Mouse (Mus musculus) gastrocnemius, adult 8-10 months (tissue): ENCODE measurements around the gene Snai1. TPM values are rescaled to one million over a fixed set of nuclear protein-coding genes. Genes with fewer than 3 reads are reported as not detected.
A peak's percentile ranks its signal among the peaks of the same experiment; 100 is the strongest.

Experiments used
- DNase-seq, 2 experiments: peaks; one replicate each; pipeline ENCODE4 v3.0.0; 2022; ENCODE audit warnings: low spot score in 2 of 2
- total RNA-seq, 4 experiments: library from RNA; stranded (reverse); gene quantifications; 2 replicates each; pipeline ENCODE4 v1.2.4; 2022

The Snai1 gene
- under 1 TPM; 0.24 to 0.94 (median 0.65) TPM for total RNA-seq

DNA sequence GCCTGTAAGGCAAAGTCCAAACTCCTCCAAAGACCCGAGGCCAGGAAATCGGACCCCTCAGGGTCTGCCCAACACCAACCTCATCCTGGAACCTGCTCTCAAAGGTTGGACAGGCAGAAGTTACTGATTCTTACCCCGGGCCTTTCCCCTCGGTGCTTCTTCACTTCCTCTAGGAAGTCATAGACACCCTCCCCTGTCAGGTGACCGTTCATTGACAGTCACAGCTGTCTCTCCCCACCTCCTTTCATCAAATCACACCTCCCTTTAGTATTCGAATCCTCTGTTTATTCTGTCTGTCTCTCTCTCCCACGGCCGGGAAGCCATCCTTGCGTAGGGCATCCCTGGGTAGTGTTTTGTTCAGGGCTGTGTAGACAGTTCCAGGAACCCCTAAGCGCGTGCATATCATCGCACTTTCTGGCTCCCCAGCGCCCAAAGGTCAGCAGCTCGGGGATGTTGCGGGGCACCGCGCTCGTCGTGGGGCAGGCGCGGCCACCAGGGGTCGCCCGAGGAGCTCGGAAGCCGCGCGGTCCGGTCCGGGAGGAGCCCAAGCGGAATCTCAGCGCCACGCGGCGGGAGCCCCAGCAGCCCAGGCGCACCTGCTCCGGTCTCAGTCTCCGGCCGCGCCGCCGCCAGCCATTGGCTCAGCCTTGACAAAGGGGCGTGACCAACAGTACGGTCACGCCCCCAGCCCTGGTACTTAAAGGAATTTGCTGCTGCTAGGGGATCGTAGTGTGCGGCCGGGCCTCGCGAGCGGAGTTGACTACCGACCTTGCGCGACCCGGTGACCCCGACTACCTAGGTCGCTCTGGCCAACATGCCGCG is at the start of gene Snai1:
TSS of gene Snai1 (plus strand) at position 720 of the 822 bp plus-strand sequence.
- peak; percentile 93 to 96 for DNase-seq

DNA sequence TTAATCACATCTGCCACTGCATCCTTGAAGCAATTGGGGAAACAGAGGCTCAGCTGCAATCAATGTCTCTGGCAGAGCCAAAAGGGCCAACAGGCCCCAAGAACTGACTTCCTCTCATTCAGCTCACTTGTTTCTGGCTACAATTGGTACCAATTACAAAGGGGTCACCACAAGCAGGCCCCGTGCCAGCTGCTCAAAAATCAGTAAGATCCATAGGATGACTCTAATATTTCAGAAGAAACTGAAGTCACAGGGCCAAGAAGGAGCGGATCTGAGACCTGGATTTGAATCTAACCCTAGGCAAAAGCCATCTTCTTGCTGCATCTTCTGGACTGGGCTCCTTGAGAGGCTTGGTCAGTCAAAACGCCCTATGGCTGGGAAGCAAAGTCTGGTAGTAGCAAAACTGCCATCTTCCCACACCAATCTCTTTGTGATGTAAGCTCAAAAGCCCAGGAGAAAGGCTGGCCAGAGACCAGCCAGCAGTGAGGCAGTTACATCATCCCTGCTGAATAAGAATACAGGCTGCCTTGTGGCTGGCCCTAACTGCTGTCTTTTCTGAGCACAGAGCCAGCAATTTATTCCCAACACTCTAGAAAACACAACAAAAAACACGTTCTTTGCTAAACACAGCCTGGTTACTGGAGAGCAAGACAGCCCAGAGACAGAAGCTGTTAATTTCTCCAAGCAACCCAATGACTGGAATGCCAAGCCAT is 47.0 kb upstream of the Snai1 start:
- DNase-seq: no peak

DNA sequence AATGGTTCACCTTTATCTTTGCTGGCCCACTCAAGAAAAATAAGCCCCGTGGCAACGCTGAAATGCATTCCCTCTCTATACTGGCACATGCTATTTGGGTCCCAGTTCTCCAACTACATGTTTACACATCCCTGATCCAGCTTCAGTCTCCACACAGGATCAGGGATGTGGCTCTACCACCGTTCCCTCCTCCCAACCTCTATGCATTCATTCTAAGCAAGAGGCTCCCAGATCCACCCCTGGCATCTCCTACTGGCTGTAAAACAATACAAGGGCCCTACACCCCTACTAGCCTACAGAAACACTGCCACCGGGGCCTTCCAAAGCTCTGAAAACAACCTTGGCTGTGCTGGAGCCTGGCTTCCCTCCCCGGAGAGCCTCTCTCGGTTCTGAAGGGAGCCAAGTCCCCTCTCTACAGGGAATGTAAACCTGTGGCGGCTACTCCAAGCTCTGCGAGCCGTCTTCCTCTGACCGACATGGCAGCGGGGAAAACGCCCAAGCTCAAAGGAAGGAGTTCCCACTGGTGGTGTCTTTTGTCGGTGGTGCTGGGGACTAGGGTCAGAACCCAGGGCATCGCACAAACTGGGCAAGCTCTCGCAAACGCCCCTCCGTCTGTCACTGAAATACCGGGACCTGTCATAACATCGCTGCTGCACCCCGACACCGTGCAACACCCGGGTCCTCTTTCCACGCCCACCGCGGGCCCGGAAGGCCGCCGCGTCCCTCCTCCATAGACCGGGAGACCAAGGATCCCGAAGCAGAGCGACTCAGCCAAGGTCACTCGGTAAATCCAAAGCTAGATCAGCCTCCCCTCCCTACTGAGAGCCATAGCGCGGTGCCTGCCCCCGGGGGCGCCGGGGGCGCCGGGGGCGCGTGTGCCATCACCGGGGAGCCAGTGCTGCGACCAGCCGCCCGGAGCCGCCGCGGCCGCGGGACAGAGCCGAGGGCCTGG is 46.0 kb upstream of the Snai1 start, which contains the start of gene Rnf114:
TSS of gene Rnf114 (plus strand) at position 889 of the 952 bp plus-strand sequence.
- no peak for DNase-seq

DNA sequence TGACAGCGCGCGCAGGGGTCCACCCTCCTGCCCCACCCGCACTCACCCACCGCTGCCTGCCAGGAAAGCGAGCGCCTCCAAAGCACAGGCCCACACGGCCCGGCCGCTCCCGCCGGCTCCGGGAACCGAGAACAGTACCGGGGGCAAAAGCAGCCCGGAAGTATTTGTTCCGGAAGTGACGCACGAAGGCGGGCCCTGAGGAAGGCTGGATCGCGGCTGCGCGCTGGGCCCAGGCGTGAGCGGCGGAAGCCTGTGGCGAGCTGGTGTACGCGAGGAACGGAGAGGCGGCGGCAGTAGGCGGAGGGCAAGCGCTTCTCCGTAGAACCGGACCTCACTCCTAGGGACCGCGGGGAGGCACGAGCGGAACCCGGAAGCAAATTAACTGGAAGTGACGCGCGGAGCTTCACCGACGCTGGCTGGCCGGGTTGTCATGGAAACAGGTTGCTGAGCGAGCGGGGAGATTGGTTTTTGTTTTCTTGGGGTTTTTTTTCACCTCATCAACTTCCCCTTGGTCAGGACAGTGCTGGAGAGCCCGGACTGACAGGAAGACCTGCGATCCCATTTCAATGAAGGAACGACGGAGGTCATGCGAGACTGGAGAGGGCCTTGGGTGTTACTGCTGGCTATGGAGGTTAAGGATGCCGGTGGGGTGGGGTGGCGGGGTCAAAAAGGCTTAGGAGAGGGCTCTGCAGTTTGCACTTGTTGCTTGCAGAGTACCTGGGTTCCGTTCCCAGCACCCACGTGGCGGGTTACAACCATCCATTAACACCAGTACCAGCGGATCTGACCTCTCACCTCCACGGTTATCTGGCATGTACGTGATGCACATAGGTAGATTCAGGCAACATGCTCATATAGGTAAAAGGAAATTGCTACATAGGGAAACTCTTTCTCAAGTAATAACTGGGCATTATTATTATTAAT is 45.0 kb upstream of the Snai1 start, which contains the start of gene Spata2:
TSS of gene Spata2 (minus strand) at position 175 of the 924 bp plus-strand sequence.
- DNase-seq: peak; percentile 85 to 87

DNA sequence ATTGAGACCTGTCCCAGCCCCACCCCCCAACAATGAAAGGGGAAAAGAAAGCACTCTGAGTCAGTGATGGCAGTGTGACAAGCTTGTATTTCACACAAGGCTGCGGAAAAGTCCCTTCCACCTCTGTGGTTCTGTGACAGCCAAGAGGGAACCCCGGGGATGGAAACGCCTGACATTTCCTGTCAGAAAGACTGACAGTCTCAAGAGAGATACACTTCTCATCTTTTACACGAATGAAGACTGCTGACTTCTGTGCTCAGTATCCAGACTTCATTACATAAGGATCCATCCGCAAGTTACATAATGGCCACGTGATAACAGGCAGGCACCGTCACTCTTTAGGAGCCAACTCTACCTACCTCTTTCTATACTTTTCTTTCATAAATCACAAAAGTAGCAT is 41.6 kb upstream of the Snai1 start:
- no peak for DNase-seq

DNA sequence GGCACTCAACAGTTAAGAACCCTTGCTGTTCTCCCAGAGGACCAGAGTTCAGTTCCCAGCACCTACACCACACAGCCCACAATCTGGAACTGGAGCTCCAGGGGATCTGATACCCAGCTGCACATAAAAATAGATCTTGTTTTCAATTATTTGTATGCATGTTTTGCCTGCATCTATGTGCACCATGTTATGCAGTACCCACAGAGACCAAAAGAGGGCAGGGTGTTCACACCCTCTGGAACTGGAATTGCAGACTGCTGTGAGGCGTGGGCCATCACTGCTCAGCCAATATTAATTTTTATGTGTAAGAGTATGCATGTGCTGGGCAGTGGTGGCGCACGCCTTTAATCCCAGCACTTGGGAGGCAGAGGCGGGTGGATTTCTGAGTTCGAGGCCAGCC is 40.7 kb upstream of the Snai1 start:
- DNase-seq: no peak

DNA sequence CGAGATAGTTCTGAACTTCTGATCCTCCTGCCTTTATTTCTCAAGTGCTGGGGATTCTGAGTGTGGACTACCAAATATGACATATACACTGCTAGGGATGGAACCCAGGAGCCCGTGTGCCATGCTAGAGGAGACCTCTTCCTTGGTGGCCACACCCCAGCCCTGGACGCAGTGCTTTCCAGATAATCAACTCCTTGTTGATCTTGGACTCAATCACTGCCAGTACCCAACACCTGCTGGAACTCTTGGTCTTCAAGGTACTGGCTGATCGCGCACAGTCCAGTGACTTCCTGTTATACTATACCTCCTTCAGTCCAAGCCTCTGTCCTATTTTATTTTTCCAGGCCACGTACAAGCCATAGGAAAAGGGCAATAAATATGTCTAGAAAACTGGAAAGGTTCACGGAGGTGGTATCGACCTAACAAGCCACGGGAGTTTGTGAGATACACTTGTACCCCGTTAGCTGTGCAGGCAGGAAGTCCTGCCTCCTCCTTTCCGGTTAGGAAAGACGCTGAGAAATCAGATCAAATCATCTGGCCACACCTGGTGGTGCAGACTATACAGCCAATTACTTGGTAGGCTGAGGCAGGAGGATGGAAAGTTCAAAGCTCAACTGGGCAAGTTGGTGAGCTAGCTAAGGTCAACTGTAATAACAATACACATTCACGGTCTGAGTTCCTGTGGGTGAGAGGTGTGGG is 35.3 kb upstream of the Snai1 start:
- DNase-seq: no peak

DNA sequence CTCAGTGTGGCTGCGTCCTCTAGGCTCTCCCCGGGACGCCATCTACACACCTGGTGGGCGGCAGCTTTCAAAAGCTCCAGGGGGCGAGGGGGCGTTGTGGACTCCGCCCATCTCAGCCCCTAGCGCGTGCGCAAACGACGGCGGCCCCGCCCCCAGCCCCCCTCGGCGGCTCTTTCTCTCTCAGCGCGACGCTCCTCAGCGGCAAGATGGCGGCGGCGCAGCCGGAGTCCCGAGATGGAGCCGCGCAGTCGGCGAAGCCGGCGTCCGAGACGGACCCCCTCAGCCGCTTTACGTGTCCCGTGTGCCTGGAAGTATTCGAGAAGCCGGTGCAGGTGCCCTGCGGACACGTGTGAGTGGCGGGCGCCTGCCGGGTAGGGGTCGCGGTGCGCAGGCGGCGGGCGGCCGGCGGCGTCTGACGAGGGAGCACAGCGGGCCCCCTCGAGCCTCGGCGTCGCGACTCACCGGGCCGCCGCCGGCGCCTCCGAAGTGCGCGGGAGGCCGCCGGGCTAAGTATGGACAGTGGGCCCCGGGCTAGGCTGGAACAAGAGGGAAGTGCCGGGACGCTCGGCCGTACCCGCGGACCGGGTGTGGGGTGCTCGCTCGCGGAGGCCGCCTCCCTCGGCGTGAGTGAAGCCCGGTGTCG is 34.6 kb upstream of the Snai1 start:
- DNase-seq: peak; percentile 72 to 73

DNA sequence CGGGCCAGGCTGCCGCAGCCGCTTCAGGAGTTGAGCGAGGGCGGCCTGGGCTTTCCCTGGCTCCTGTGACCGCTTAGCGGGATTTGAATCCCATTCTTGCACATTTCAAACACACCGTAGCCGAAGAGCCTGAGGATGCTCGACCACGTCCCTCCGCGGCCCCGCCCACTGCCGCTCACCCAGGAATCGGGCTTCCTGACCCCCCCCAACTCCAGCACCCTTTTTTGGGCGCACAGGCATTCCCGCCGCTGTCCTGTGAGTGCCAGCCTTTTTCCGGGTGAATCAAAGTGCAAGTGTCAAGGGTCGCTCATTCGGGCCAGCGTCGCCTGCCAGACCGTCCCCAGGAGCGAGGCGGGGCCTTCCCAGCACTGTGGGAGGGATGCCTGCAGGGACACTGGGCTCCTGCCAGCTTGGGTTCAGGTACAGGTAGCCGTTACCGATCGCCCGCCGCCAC is 34.1 kb upstream of the Snai1 start:
- DNase-seq: peak in 1 of 2 experiments; percentile 37

DNA sequence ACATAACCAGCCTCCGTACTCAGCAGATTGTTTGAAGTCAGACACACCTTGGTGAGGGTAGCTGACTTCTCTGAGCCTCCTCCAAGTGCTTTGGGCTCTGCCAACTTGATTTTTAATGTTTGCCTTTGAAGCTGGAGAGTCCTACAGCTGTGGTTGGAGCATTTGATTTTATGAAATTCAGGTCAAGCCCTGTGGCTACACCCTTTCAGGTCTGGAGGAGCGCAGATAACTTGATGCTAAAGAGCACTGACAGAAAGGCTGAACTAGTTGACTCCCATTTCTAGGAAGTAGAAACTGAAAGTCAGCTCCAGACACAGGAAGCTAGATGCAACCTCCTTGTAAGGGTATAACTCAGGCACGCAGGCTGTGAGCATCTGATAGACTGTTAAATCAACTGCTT is 32.9 kb upstream of the Snai1 start:
- DNase-seq: no peak

DNA sequence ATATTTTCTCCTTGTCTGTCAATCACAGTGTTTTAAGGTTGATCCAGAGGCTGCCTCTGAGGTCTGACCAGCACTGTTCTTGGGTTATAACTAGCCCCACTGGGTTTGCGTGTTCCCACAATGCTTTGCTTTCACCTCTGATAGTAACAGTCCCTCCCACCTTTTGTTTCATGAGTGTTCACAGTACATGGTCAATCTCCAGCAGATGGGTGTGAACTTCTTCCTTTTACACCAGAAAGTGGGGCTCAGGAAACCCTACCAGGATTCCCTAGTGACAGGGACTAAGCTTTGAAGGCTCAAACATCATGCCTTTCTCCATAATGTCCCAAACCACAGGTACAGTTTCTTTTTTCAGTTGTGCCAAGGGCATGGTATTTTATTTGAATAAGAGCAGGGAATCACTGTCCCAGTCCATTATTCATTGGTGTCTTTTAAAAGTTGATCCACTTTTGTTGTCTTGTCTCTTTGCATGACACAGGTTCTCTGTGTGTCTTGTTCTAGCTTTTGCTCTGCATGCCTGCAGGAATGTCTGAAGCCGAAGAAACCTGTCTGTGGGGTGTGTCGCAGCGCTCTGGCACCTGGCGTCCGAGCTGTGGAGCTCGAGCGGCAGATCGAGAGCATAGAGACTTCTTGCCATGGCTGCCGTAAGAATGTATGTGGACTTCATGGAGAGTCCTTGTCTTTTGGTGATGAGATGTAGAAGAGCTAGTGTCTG is 31.3 kb upstream of the Snai1 start:
- DNase-seq: no peak

DNA sequence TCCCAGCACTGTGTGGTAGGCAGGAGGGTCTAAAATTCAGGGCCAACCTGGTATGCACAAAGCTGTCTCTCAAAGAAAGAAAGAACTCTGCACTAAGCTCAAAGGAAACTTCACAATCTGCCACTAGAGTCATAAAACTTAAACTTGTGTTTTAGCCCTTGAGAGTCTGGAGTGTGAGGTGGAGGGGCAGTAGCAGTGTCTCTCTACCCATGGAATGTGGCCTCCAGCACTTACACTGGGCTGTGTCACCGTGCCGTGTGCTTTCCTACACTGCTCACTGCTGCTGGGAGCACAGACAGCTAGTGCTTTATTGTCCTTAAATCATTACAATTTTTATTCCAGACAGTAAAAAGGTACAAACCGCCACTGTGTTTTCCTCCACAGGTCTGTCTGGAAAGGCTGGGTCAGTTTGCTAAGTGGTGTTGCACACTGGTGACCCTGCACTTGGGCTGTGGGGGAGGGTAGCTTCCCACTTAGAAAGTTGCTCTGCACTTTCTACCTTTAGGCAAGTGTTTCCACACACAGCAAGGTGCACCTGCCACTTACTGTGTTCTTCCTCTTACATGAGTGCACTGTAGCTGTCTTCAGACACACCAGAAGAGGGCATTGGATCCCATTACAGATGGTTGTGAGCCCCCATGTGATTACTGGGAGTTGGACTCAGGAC is 30.1 kb upstream of the Snai1 start:
- no peak for DNase-seq

DNA sequence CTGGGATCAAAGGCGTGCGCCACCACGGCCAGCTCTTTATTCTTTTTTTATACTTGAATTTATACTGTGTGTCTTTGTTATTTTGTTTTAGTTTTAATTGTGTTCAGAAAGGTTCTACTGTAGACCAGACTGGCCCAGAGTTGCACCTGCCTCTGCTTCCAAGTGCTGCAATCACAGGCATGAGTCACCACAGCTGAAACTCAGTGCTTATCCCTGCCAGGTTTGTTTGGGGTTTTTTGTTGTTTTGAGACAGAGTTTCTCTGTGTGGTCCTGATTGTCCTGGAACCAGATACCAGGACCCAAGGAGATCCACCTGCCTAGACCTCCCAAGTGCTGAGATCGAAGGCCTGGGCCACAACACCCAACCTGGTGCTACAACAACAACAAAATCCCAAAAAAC is 29.4 kb upstream of the Snai1 start:
- no peak for DNase-seq

DNA sequence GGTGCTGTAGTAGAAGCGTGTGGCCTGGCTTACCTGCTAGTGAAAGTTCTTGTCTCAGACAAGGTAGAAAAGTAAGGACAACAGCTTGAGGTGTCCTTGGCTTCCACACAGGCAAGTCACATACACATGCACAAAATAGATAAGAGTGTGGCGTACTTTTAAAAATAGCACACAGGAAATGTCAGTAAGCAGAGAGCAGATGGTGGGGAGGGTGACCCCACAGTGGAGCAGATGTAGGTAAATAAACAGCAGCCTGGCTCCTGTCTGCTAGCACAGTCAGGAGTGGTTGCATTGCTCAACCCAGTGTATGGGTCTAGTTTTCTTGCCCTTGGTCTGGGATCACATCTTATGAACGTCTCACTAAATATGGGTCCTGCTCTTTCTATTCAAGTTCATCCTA is 27.5 kb upstream of the Snai1 start:
- no peak for DNase-seq

DNA sequence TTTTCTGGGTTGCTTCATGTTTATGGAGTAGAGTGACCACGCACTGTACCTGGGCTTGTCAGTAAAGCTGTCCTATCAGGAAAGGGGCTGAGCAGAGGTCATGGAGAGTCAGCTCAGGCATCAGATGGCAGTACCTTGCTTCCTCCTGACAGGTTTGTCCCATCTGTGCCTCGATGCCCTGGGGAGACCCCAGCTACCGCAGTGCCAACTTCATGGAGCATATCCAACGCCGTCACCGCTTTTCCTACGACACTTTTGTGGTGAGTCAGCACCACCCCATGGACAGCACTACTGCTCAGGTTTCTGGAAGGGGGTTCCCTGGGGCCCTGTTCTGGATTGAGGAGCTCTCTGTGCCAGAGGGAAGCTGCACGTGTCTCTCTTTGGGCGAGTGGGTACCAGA is 25.6 kb upstream of the Snai1 start:
- DNase-seq: no peak

DNA sequence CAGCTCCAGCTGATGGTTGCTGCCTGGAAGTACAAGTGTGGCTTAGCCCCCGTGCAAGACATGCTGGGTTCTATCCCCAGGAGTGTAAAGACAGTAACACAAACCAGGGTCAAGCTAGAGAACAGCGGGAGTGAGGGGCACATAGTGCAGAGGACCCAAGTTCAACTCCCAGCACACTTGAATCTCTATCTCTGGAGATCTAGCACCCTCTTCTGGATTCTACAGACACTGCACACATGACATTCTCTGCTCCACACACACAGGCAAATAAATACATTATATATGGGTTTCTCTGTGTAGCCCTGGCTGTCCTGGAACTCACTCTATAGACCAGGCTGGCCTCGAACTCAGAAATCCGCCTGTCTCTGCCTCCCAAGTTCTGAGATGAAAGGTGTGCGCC is 25.0 kb upstream of the Snai1 start:
- no peak for DNase-seq

DNA sequence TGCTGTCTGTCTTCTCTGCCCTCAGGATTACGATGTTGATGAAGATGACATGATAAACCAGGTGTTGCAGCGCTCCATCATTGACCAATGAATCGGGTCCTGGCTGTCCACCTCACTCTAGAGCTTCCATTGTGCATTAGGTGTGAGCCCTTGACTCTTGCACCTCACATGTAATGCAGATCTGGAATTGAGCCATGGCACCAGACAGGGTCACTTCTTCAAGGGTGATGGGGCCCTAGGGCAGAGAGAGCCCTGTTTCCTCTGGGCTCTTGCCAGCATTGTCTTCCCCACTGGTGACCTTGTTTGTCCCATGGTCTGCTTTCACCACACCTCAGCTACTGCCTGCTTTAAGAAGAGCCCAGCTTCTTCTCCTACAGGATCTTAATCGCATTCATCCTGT is 23.4 kb upstream of the Snai1 start:
- no peak for DNase-seq

DNA sequence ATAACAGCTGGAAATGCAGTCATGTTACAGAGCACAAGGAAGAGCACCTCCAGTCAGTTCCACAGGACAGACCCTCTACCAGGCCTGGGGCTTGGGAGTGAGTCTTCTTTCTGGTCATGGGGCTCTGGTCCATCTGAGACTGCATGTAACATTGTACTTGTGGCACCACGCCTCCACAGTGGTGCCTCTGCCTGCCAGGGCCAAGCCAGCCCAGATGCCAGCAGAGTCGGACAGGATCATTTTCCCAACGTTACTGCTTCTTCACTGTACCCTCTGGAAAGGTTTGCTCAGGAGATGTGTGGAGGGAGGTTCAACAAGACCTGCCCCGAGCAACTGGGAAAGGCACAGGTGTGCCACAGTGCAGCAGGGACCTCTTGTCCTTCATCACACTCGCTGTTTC is 22.3 kb upstream of the Snai1 start:
- DNase-seq: peak in 1 of 2 experiments; percentile 56
